Mouse (Mus musculus): Measurements from ENCODE around the gene Prkra. TPM values are rescaled to one million over a fixed set of nuclear protein-coding genes. Genes with fewer than 3 reads are reported as not detected.

The Prkra gene
- total RNA-seq, 2 experiments from 2014 or later, result 14.3 to 15.2 TPM

Other genes starting within 250 kb of the Prkra start
- 10 to 100 TPM; 15.5 to 16.8 TPM for gene Osbpl6, start 241.5 kb downstream of the Prkra start, total RNA-seq (2021)
- not detected for gene Pjvk, start 461 bp upstream of the Prkra start, total RNA-seq (2021)
- gene Fkbp7, start 25.1 kb upstream of the Prkra start, total RNA-seq (2021), result 10 to 100 TPM; 21.8 to 25.2 TPM
- gene Plekha3, start 27.3 kb upstream of the Prkra start, total RNA-seq (2021), result 10 to 100 TPM; 19.9 to 22.5 TPM